Mouse (Mus musculus) testis, postnatal 14 days (tissue): Measurements from ENCODE around the gene Ccnc.

ENCODE experiments used
- DNase-seq: peaks from one replicate; pipeline ENCODE4 v3.0.0; 2021; ENCODE audit warnings: low spot score

Ccnc gene

GRCm38 (mm10) chr4:21801620-21802019 lies 74.1 kb downstream of the Ccnc start:
- DNase-seq: no peak

- DNase-seq: no peak
These were observed 79.7 kb downstream of the Ccnc start for GRCm38 (mm10) chr4:21807204-21807603.
